Mouse (Mus musculus): ENCODE measurements around the gene Tldc2.

DNA sequence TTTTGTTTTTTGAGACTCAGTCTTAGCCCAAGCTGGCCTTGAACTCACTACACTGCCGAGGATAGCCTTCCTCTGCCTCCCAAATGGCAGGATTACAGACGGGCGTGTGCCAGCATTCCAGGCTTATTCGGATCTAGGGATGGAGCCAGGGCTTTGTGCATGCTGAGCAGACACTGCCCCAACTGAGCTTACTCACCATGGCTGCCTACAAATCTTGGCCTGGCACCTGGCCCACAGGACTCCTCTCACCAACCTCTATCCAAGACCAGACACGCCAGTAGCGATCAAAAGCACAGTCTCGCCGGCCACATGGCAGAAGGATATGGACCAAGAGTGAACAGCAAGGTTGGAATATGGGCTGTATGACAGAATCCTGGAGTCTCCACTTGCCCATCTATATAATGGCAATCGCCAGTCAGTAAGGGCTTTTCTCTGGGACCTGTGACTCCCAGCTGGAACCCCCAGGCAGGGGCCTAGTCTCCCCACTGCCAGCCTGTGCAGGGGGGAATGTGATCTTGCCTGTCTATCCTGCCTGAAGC lies 12.6 kb upstream of the Tldc2 start:
- TF ChIP-seq ELF1 (IDR thresholded peaks at IDR 0.05; ENCODE audit: low read depth, low read length): no peak
- TF ChIP-seq RAD21 (IDR thresholded peaks at IDR 0.05; ENCODE audit: low read depth, low read length): no peak
- TF ChIP-seq CHD2 (IDR thresholded peaks at IDR 0.05; ENCODE audit: low read length): no peak
- TF ChIP-seq CTCF (conservative IDR thresholded peaks at IDR 0.05 in 1 of 2, IDR thresholded peaks at IDR 0.05 in 1 of 2; ENCODE audit: low read depth in 2 of 2, low read length in 2 of 2): no peak
- no peak for TF ChIP-seq HCFC1 (IDR thresholded peaks at IDR 0.05; ENCODE audit: low read depth, low read length)
- TF ChIP-seq ZNF384 (IDR thresholded peaks at IDR 0.05; ENCODE audit: low read depth, low read length): no peak
- no peak for TF ChIP-seq MYC (IDR thresholded peaks at IDR 0.05; ENCODE audit: low read depth, low read length)

All from CH12.LX (cell line).